Mouse (Mus musculus): Measurements from ENCODE around the gene Trub2.
"Not testable (repeated sequence)": the region's sequence is repeated elsewhere in the genome, so short reads cannot be mapped to it uniquely, and the experiment has no call there.

Gene Trub2

GRCm38 (mm10) chr2:29781256-29781655, 7.0 kb downstream of the Trub2 start:
- in situ Hi-C loops (cut with MboI, MseI), result not testable (repeated sequence)

- in situ Hi-C loops (cut with MboI, MseI), result loop anchor here in 1 of 2 experiments (5.0 kb wide), 1 partner anchor 79 kb away; no protein-coding TSS in a partner anchor
Observed at GRCm38 (mm10) chr2:29773323-29773722, 15.0 kb downstream of the Trub2 start.

GRCm38 (mm10) chr2:29771611-29772461, 16.5 kb downstream of the Trub2 start:
- in situ Hi-C loops (cut with MboI, MseI), result loop anchor here in 1 of 2 experiments (5.0 kb wide), 1 partner anchor 80 kb away; no protein-coding TSS in a partner anchor

GRCm38 (mm10) chr2:29770162-29770561, 18.1 kb downstream of the Trub2 start:
- in situ Hi-C loops (cut with MboI, MseI), result loop anchor here in 1 of 2 experiments (5.0 kb wide), 1 partner anchor 82 kb away; no protein-coding TSS in a partner anchor

GRCm38 (mm10) chr2:29768901-29769300, 19.4 kb downstream of the Trub2 start:
- in situ Hi-C loops (cut with MboI, MseI), result loop anchor here in 1 of 2 experiments (10.0 kb wide), 1 partner anchor 86 kb away; no protein-coding TSS in a partner anchor

- in situ Hi-C loops (cut with MboI, MseI), result loop anchor here in 1 of 2 experiments (10.0 kb wide), 1 partner anchor 87 kb away; no protein-coding TSS in a partner anchor
Observed at GRCm38 (mm10) chr2:29767976-29768709, 20.2 kb downstream of the Trub2 start.

GRCm38 (mm10) chr2:29764831-29765230, 23.5 kb downstream of the Trub2 start:
- in situ Hi-C loops (cut with MboI, MseI), result loop anchor here in 1 of 2 experiments (10.0 kb wide), 1 partner anchor 90 kb away; no protein-coding TSS in a partner anchor

- in situ Hi-C loops (cut with MboI, MseI), result no loop called here
Observed at GRCm38 (mm10) chr2:29755693-29756092, 32.6 kb downstream of the Trub2 start.

GRCm38 (mm10) chr2:29752397-29752796, 35.9 kb downstream of the Trub2 start:
- in situ Hi-C loops (cut with MboI, MseI), result no loop called here

GRCm38 (mm10) chr2:29751497-29751896, 36.8 kb downstream of the Trub2 start, which contains the start of gene Gm13420:
TSS of gene Gm13420 (minus strand) at chr2:29751685.
- in situ Hi-C loops (cut with MboI, MseI), result no loop called here

- in situ Hi-C loops (cut with MboI, MseI), result no loop called here
Observed at GRCm38 (mm10) chr2:29748499-29748898, 39.8 kb downstream of the Trub2 start.

- in situ Hi-C loops (cut with MboI, MseI), result no loop called here
Observed at GRCm38 (mm10) chr2:29747852-29748251, 40.5 kb downstream of the Trub2 start.

GRCm38 (mm10) chr2:29747188-29747782, 41.0 kb downstream of the Trub2 start:
- in situ Hi-C loops (cut with MboI, MseI), result no loop called here

- in situ Hi-C loops (cut with MboI, MseI), result no loop called here
Observed at GRCm38 (mm10) chr2:29744256-29744655, 44.0 kb downstream of the Trub2 start.

- in situ Hi-C loops (cut with MboI, MseI), result no loop called here
Observed at GRCm38 (mm10) chr2:29741207-29741606, 47.1 kb downstream of the Trub2 start.

- in situ Hi-C loops (cut with MboI, MseI), result loop anchor here in 1 of 2 experiments (10.0 kb wide), 1 partner anchor 1215 kb away; the partner anchor contains the start of gene Tor1b
Observed at GRCm38 (mm10) chr2:29739368-29739767, 48.9 kb downstream of the Trub2 start.

- in situ Hi-C loops (cut with MboI, MseI), result loop anchor here in 1 of 2 experiments (10.0 kb wide), 1 partner anchor 1216 kb away; the partner anchor contains the start of gene Tor1b
Observed at GRCm38 (mm10) chr2:29738799-29739198, 49.5 kb downstream of the Trub2 start.

- in situ Hi-C loops (cut with MboI, MseI), result loop anchor here in 1 of 2 experiments (10.0 kb wide), 1 partner anchor 1217 kb away; the partner anchor contains the start of gene Tor1b
Observed at GRCm38 (mm10) chr2:29737209-29737925, 50.9 kb downstream of the Trub2 start.

GRCm38 (mm10) chr2:29735708-29736107, 52.6 kb downstream of the Trub2 start:
- in situ Hi-C loops (cut with MboI, MseI), result loop anchor here in 1 of 2 experiments (10.0 kb wide), 1 partner anchor 1219 kb away; the partner anchor contains the start of gene Tor1b

- in situ Hi-C loops (cut with MboI, MseI), result loop anchor here in 1 of 2 experiments (10.0 kb wide), 1 partner anchor 1221 kb away; the partner anchor contains the start of gene Tor1b
Observed at GRCm38 (mm10) chr2:29733348-29733747, 55.0 kb downstream of the Trub2 start.

Data from T-helper 17 cell (primary cell).